Comparison of ENCODE assay signal across 8 mouse cellular contexts in genomic region chr2:69712981-69713625, GRCm38 (mm10). TPM values are rescaled to one million over a fixed set of nuclear protein-coding genes. Genes with fewer than 3 reads are reported as not detected.
DNase-seq lines count a peak whose midpoint lies in the region; ATAC-seq lines count a peak whose summit lies in the region.

Gene Fastkd1 (minus strand): TSS chr2:69713516.

- peak within 1 kb of the TSS; percentile 84 to 96 for H3K27ac ChIP-seq in heart, embryonic 14.5 days (replicated peaks in 1 of 2; ENCODE audit: control insufficient read depth in 1 of 2, insufficient read depth in 1 of 2, low read depth in 2 of 2, low read length in 2 of 2)
- H3K27ac ChIP-seq in liver, embryonic 13.5 days: peak within 1 kb of the TSS; percentile 51; the same call in 1 of the 2 replicates
- H3K27ac ChIP-seq in stomach, embryonic 16.5 days (ENCODE audit: low read length): peak within 1 kb of the TSS; percentile 80

- no peaks in the 10 kb centered on the region for H3K27me3 ChIP-seq in heart, embryonic 14.5 days (ENCODE audit: control insufficient read depth, insufficient read depth, low read length)
- no peaks in the 10 kb centered on the region for H3K27me3 ChIP-seq in liver, embryonic 13.5 days
- H3K27me3 ChIP-seq in stomach, embryonic 16.5 days (ENCODE audit: control insufficient read depth, insufficient read depth, low read length): no peaks in the 10 kb centered on the region

- under 1% methylated on average over 37 of the region's 39 CpGs for WGBS in heart, embryonic 14.5 days
- under 1% methylated on average over 39 of the region's 39 CpGs for WGBS in liver, embryonic 13.5 days (ENCODE audit: insufficient replicate concordance)
- WGBS in stomach, embryonic 16.5 days: under 1% methylated on average over 39 of the region's 39 CpGs

- peak; percentile 100 for ATAC-seq in erythroid progenitor cell, adult 5-6 weeks (replicated peaks; ENCODE audit: low FRiP score, poor library complexity, severe bottlenecking)
- ATAC-seq in heart, embryonic 14.5 days (ENCODE audit: insufficient number of reproducible peaks, insufficient read depth, low FRiP score, low read depth): peak; percentile 95
- peak; percentile 99 for ATAC-seq in liver, embryonic 13.5 days (ENCODE audit: low read depth)
- ATAC-seq in stomach, embryonic 16.5 days (ENCODE audit: insufficient read depth, low FRiP score): peak; percentile 98

- peak; percentile 83 for DNase-seq in CD4-positive helper T cell, adult 2 months (ENCODE audit: low read depth, low spot score)
- peak; percentile 79 for DNase-seq in brain, embryonic 18.5 days (ENCODE audit: low read depth, low spot score)
- peak; percentile 93 for DNase-seq in kidney, postnatal 14 days
- DNase-seq in liver, embryonic 13.5 days: peak; percentile 81
- peak; percentile 83 for DNase-seq in neural tube, embryonic 10.5 days (ENCODE audit: extremely low spot score, low spot score)

- H3K9me3 ChIP-seq in heart, embryonic 14.5 days (ENCODE audit: control insufficient read depth, low read length): no peaks in the 10 kb centered on the region
- H3K9me3 ChIP-seq in liver, embryonic 13.5 days (replicated peaks): no peaks in the 10 kb centered on the region
- H3K9me3 ChIP-seq in stomach, embryonic 16.5 days (replicated peaks; ENCODE audit: control insufficient read depth, low read length): no peaks in the 10 kb centered on the region

- H3K4me1 ChIP-seq in heart, embryonic 14.5 days (ENCODE audit: control insufficient read depth in 2 of 2, insufficient read depth in 2 of 2, low read length in 2 of 2): no peaks in the 10 kb centered on the region
- peaks cover 17% of the 10 kb centered on the region for H3K4me1 ChIP-seq in liver, embryonic 13.5 days (replicated peaks)
- no peaks in the 10 kb centered on the region for H3K4me1 ChIP-seq in stomach, embryonic 16.5 days (ENCODE audit: control insufficient read depth, insufficient read depth, low read length)

- H3K4me2 ChIP-seq in heart, embryonic 14.5 days (ENCODE audit: low read length): peak within 1 kb of the TSS; percentile 66
- peak within 1 kb of the TSS; percentile 79 for H3K4me2 ChIP-seq in liver, embryonic 13.5 days
- H3K4me2 ChIP-seq in stomach, embryonic 16.5 days (ENCODE audit: low read depth, low read length): peak within 1 kb of the TSS; percentile 68

- peaks cover 22% of the 10 kb centered on the region for H3K36me3 ChIP-seq in heart, embryonic 14.5 days (ENCODE audit: control insufficient read depth, insufficient read depth, low read length)
- H3K36me3 ChIP-seq in liver, embryonic 13.5 days: no peaks in the 10 kb centered on the region
- no peaks in the 10 kb centered on the region for H3K36me3 ChIP-seq in stomach, embryonic 16.5 days (ENCODE audit: control insufficient read depth, insufficient read depth, low read length)

- H3K4me3 ChIP-seq in heart, embryonic 14.5 days (ENCODE audit: control insufficient read depth in 1 of 2, insufficient read depth in 1 of 2, low read depth in 1 of 2, low read length in 2 of 2): peak within 1 kb of the TSS; percentile 67 to 98
- H3K4me3 ChIP-seq in liver, embryonic 13.5 days (replicated peaks): peak within 1 kb of the TSS; percentile 75
- H3K4me3 ChIP-seq in stomach, embryonic 16.5 days (replicated peaks; ENCODE audit: low read length): peak within 1 kb of the TSS; percentile 83

- H3K9ac ChIP-seq in heart, embryonic 14.5 days (ENCODE audit: low read length): peak within 1 kb of the TSS; percentile 82
- peak within 1 kb of the TSS; percentile 79 for H3K9ac ChIP-seq in liver, embryonic 13.5 days
- peak within 1 kb of the TSS; percentile 86 for H3K9ac ChIP-seq in stomach, embryonic 16.5 days (ENCODE audit: low read length)

RNA-seq across cellular contexts. Expression of gene Fastkd1, which starts in this region (rescaled TPM):
- 2.1 and 2.5 TPM in 2 replicates for total RNA-seq in erythroid progenitor cell, adult 5-6 weeks (2015; ENCODE audit: low replicate concordance)
- 1.3 and 1.4 TPM in 2 replicates for total RNA-seq in erythroid progenitor cell, adult 5-6 weeks (2017; ENCODE audit: low replicate concordance)
- 24.0 and 24.8 TPM in 2 replicates for polyA plus RNA-seq in heart, embryonic 14.5 days (2014; fragmentation: Nextera tagmentation; extraction: Ambion mirVana)
- 4.1 and 6.0 TPM in 2 replicates for polyA plus RNA-seq in liver, embryonic 13.5 days (2015; fragmentation: Nextera tagmentation; extraction: Ambion mirVana)
- polyA plus RNA-seq in stomach, embryonic 16.5 days (2015; fragmentation: Nextera tagmentation; extraction: Ambion mirVana): 11.0 and 11.1 TPM in 2 replicates

Comparison
In these comparisons a context has a peak if more than half of its experiments do, and no peak if none do; other contexts are left out.
1. Peak in every context shown above with its lines: DNase-seq, ATAC-seq, H3K4me3 ChIP-seq and H3K27ac ChIP-seq.